Mouse (Mus musculus): ENCODE results near the gene Cers5.

The Cers5 gene

GRCm38 (mm10) chr15:99791003-99791402 is 18.3 kb upstream of the Cers5 start:
- in situ Hi-C loops (cut with MboI; ENCODE audit: low sequenced_read_pairs): no loop called here

GRCm38 (mm10) chr15:99790464-99790863 is 17.8 kb upstream of the Cers5 start:
- in situ Hi-C loops (cut with MboI; ENCODE audit: low sequenced_read_pairs): no loop called here

- in situ Hi-C loops (cut with MboI; ENCODE audit: low sequenced_read_pairs): no loop called here
These were observed 15.0 kb upstream of the Cers5 start for GRCm38 (mm10) chr15:99787625-99788120.

- in situ Hi-C loops (cut with MboI; ENCODE audit: low sequenced_read_pairs): no loop called here
These were observed 6.1 kb upstream of the Cers5 start for GRCm38 (mm10) chr15:99778677-99779335.

GRCm38 (mm10) chr15:99778148-99778547 is 5.5 kb upstream of the Cers5 start:
- in situ Hi-C loops (cut with MboI; ENCODE audit: low sequenced_read_pairs): no loop called here

- in situ Hi-C loops (cut with MboI; ENCODE audit: low sequenced_read_pairs): no loop called here
These were observed 240 bp upstream of the Cers5 start for GRCm38 (mm10) chr15:99772925-99773324.

- in situ Hi-C loops (cut with MboI; ENCODE audit: low sequenced_read_pairs): no loop called here
These were observed 306 bp downstream of the Cers5 start for GRCm38 (mm10) chr15:99772277-99772880.

GRCm38 (mm10) chr15:99771601-99772276 is 946 bp downstream of the Cers5 start:
- in situ Hi-C loops (cut with MboI; ENCODE audit: low sequenced_read_pairs): no loop called here

GRCm38 (mm10) chr15:99771004-99771500 is 1.6 kb downstream of the Cers5 start:
- in situ Hi-C loops (cut with MboI; ENCODE audit: low sequenced_read_pairs): no loop called here

- in situ Hi-C loops (cut with MboI; ENCODE audit: low sequenced_read_pairs): no loop called here
These were observed 3.9 kb downstream of the Cers5 start for GRCm38 (mm10) chr15:99768761-99769160.

- in situ Hi-C loops (cut with MboI; ENCODE audit: low sequenced_read_pairs): no loop called here
These were observed 5.2 kb downstream of the Cers5 start for GRCm38 (mm10) chr15:99767467-99767866.

- in situ Hi-C loops (cut with MboI; ENCODE audit: low sequenced_read_pairs): no loop called here
These were observed 18.5 kb downstream of the Cers5 start for GRCm38 (mm10) chr15:99754204-99754603.

GRCm38 (mm10) chr15:99740229-99740628 is 32.5 kb downstream of the Cers5 start:
- in situ Hi-C loops (cut with MboI; ENCODE audit: low sequenced_read_pairs): no loop called here

- in situ Hi-C loops (cut with MboI; ENCODE audit: low sequenced_read_pairs): no loop called here
These were observed 36.0 kb downstream of the Cers5 start for GRCm38 (mm10) chr15:99736675-99737074.

GRCm38 (mm10) chr15:99735631-99736030 is 37.1 kb downstream of the Cers5 start:
- in situ Hi-C loops (cut with MboI; ENCODE audit: low sequenced_read_pairs): no loop called here

- in situ Hi-C loops (cut with MboI; ENCODE audit: low sequenced_read_pairs): no loop called here
These were observed 39.5 kb downstream of the Cers5 start for GRCm38 (mm10) chr15:99733186-99733585.

- in situ Hi-C loops (cut with MboI; ENCODE audit: low sequenced_read_pairs): no loop called here
These were observed 41.0 kb downstream of the Cers5 start for GRCm38 (mm10) chr15:99731678-99732077.

GRCm38 (mm10) chr15:99731167-99731566 is 41.5 kb downstream of the Cers5 start:
- in situ Hi-C loops (cut with MboI; ENCODE audit: low sequenced_read_pairs): no loop called here

- in situ Hi-C loops (cut with MboI; ENCODE audit: low sequenced_read_pairs): loop anchor here (10.0 kb wide), 1 partner anchor 166 kb away; no protein-coding TSS in a partner anchor
These were observed 43.5 kb downstream of the Cers5 start for GRCm38 (mm10) chr15:99729056-99729783.

- in situ Hi-C loops (cut with MboI; ENCODE audit: low sequenced_read_pairs): loop anchor here (10.0 kb wide), 1 partner anchor 167 kb away; no protein-coding TSS in a partner anchor
These were observed 44.5 kb downstream of the Cers5 start for GRCm38 (mm10) chr15:99728211-99728610.

GRCm38 (mm10) chr15:99727525-99727924 is 45.2 kb downstream of the Cers5 start:
- in situ Hi-C loops (cut with MboI; ENCODE audit: low sequenced_read_pairs): loop anchor here (10.0 kb wide), 1 partner anchor 167 kb away; no protein-coding TSS in a partner anchor

All from CH12F3 (cell line).